Mouse (Mus musculus): Measurements from ENCODE around the gene Rad23b.
"Not testable (repeated sequence)": the region's sequence is repeated elsewhere in the genome, so short reads cannot be mapped to it uniquely, and the experiment has no call there.

GRCm38 (mm10) chr4:55318350-55318749 is 31.5 kb upstream of the Rad23b start:
- TF ChIP-seq CTCF (conservative IDR thresholded peaks at IDR 0.05; ENCODE audit: low read length); POU5F1 (IDR thresholded peaks at IDR 0.05; ENCODE audit: borderline replicate concordance, low read length): not testable (repeated sequence)
